Mouse (Mus musculus) megakaryocyte, adult 5-6 weeks (primary cell): ENCODE data around the gene Ddr1. TPM values are rescaled to one million over a fixed set of nuclear protein-coding genes. Genes with fewer than 3 reads are reported as not detected.

ENCODE experiments used
- ATAC-seq: 2 replicates; pipeline ENCODE4 v1.8.0; 2016; ENCODE audit warnings: mild to moderate bottlenecking, inconsistent platforms; ENCODE audit not compliant: poor library complexity, severe bottlenecking
- total RNA-seq, 2 experiments: library from RNA; stranded (forward) in 1 of 2; stranded (reverse) in 1 of 2; fragments of 153-499, 151-499 nt in 1 of 2; fragments of 221-1000, 200-1000 nt in 1 of 2; gene quantifications; 2 replicates each; pipeline versions ENCODE4 v1.2.3 to v1.2.4; 2015 to 2017

The Ddr1 gene
- total RNA-seq, 2 experiments from 2014 or later: 1.0 TPM

DNA sequence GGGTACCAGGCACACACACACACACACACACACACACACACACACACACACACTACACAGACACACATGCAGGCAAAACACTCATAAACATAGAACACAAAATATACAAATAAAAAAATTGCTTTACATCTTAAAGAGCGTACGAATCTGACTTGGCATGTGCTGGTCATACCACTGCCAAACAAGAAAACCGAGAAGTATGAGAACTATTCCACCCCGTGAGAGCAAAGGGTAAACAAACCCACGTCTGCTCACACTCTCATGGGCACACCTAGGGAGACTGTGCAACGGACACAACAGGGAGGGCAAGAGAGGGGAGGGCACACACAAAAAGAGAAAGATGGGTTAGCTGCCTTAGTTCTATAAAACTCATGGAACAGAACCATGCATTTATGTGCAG is 7.7 kb downstream of the Ddr1 start:
- ATAC-seq: no peak

DNA sequence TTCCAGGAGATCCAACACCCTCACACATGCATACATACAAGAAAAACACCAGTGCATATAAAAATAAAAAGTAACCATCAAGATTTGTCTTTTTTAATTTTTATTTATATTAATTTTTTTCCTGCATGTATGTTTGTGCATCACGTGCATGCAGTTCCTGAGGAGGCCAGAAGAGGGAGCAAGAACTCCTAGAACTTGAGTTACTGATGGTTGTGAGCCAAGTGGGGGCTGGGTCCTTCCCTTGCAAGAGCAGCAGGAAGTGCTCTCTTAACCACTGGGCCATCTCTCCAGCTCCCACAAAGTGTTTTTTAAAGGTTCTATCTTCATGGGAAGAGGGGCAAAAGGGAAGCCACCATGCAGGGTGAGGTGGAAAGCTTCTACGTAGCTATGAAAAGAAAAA is 9.1 kb downstream of the Ddr1 start:
- ATAC-seq: no peak

DNA sequence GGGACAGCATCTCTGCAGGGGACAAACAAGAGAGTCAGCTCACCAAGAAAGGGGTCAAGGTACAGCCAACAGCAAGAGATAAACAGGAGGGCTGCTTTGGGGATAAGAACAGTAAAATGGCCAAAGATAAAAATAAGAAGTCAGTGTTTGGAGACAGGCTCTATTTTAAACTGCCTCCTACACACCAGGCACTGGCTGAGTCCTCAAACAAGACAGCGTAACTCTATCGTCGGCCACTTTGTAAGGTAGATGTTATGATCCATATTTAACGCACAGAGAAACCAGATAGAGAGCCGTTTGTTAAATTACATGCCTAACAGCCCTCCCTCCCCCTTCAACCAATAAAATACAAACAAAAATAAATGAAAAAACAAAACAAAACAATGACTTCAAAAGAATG is 10.5 kb downstream of the Ddr1 start:
- ATAC-seq: no peak

DNA sequence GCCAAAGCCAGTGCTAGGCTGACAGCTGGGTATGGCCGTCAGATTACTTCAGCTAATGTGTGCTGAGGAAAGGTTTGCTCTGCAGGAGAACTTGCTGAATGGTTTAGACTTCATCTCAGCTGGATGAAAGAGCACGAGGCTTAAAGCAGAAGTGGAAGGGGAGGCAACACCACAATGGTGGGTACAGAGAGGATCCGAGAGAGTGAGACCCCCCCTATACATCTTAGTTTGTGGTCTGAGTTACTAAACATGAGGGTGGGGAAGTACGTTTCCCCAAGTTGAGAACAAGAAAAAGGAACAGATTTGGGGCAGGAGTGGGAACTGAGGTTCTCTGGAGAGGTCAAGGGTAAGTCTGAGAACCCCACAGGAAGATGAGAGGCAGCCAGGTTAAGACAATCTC is 12.1 kb downstream of the Ddr1 start:
- ATAC-seq: peak; percentile 73

DNA sequence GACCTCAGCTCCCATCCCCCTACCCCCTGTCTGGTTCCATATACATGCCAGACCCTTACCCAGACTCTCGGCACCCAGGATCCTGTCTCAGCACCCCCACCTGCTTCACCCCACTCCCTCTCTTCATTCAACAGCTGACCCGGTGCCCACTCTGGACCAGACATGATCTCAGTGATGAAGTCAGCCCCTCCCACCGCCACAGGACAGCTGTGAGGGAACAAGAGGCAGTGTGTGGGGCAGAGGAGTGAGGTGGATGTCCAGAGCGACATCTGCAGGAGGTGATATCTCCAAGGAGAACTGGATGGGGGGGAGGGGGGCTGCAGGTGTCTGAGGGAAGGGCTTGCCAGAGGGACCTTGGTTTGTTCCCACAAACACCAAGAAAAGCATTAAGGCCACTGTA is 12.6 kb downstream of the Ddr1 start:
- ATAC-seq: no peak

DNA sequence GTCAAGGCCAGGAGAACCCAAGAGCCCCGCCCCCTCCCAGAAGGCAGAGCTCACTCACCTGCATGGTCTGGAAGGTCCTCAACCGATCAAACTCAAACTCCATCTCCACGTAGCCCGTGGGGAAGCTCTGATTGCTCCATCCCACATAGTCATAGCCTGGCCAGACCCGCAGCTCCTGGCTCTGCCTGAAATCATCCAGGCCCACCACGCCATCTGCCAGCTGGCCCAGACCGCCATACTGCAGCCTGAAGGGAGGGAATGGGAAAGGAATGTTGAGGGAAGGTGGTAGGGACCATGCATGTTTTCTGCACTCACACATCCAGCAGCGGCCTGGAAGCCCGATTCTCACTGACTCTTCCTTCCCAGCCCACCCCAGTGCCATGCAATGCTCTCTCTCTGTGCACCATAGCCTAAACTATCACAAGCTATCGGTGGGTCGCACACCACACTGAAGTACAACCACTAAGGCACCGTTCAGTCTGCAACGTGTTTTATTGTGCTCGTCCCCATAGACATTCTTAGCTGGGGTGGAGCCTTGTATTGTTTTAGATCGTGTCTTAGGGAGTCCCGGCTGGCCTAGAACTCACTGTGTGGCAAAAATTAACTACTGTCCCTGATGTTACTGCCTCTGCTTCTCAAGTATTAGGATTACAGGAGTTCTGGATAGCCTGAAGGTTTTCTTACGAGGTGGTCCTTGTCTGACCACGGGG is 14.3 kb downstream of the Ddr1 start:
- ATAC-seq: no peak

DNA sequence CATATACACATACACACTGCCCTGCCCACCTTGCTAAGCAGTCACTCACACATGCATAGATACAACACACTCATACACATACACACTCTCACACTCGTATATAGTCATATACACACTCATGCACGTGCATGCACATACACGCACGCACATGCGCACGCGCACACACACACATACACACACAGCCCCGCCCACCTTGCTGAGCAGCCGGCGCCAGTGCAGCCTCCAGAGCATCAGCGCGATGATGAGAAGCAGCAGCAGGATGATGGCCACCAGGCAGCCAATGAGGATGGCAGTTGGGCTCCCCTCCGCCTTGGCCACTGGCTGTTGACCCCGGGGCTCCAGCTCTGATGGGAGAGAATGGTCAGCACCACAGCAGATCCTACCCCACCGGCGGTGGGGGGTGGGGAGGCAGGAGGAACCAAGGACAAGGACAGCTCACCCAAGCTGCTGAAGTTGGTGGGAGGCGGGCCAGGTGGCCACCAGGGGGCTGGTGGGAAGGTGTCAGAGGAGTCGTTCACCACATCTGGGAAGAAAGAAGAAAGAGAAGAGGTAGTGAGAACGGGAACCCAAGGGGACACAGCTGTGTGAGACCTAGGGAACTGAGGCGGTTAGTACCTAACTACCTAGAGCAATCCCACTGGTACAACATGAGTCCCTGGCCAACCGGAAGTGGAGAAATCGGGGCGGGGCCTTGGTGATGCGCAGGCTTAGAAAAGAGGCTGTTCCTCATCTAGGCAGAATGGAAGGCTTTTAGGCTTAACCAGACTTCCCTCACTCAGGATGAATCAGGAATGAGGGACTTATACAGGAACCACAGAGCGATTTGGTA is 15.9 kb downstream of the Ddr1 start:
- peak; percentile 67 for ATAC-seq

DNA sequence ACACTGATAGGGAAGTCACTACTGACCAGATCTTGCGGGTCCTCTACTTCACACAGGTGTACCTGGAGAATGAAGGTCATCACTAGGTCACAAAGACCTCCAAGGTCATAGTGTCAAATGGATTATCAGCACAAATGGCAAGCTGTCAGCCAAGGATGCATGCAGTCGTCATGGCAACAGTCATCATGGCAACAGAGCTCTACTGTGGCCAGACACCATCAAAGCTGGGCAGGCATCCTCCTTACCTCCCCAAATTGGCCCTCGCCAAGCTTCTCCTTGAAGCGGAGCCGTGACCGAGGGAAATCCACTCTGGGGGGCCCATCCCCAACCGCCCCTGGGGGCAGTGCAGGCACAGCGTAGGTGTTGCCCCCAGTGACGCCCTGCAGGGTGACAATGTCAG is 19.4 kb downstream of the Ddr1 start:
- no peak for ATAC-seq

DNA sequence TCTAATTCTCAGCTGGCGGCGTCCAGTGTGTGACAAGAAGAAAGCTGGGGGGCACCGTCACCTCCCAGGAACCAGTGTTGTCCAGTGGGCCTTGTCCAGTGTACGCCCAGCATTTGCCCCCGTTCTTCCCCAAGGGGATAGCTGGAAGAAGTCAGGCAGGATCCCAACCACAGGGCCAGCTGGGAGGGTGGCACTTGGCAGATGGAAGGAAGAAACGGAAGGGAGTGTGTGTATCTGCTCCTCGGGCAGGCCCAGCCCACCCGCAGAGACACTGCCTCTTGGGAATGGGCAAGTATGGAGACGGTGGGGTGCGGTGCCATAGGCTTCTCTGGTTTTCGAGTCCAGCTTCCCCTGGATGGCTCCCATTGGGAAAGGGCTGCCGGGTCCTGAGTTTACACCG is 22.4 kb downstream of the Ddr1 start:
- no peak for ATAC-seq

DNA sequence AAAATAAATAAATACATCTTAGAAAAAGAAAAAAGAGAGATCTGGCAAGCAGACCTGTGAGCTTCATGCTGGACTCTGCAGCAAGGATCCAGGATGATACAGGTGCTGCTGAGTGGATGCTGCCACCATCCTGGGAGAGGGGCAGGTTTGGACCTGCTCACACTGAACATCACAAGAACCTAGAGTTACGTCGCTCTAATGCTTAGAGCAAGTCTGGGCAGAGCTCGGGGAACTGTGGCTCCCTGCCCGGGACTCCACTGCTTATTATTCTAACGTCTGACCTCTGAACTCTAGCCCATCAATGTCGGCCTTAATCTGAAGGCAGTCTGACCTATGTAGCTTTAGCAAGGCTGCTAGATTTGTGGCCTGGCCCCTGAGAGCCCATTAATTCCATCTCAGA is 23.8 kb downstream of the Ddr1 start:
- ATAC-seq: no peak

DNA sequence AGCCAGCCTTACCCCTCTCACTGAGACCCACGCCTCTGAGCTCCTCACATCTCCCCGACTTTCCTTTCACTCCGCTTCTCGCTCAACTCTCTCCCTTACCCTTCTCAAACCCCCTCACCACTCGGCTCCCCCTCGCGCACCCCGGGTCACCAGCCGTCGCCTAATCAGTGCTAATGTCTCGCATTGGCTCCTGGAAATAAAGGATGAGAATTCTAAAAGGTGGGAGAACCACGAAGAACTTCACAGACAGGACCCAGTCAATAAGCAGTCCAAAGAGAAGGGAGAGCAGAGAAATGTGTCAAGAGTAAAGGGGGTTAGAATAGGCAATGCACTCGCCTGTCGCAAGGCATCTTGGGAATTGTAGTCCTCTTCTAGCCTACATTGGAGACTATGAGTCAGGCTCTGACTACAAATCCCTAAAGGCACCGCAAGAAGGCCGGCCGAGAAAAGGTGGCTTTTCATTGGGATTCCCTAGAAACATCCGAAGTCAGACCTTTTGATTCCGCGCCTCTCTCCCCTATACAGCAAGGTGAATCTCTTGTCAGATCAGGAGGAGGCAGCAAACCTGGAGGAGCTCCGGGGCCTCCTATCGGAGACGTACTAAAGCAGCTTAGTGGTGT is 30.9 kb downstream of the Ddr1 start, which contains the start of gene Gtf2h4:
Gtf2h4 (minus strand) TSS at position 324 of the 620 bp plus-strand sequence.
- peak; percentile 100 for ATAC-seq

DNA sequence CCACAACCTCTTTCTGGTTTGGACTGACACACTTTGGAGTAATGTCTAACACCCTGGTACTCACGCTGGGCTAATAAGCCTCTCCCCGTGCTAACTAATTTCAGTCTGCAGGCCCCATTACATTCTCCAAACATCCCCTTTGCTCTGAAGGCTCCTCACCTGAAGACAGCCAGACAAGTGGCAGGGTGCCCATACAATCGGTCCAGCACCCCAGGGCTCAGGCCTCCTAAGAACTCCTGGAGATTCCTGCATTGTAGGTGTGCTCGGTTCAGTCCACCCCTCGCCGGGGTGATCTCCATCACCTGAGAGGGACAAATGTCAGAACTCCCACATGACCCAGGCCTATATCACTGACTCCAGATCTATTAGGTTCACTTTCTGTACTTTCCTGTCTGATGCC is 31.9 kb downstream of the Ddr1 start:
- no peak for ATAC-seq

DNA sequence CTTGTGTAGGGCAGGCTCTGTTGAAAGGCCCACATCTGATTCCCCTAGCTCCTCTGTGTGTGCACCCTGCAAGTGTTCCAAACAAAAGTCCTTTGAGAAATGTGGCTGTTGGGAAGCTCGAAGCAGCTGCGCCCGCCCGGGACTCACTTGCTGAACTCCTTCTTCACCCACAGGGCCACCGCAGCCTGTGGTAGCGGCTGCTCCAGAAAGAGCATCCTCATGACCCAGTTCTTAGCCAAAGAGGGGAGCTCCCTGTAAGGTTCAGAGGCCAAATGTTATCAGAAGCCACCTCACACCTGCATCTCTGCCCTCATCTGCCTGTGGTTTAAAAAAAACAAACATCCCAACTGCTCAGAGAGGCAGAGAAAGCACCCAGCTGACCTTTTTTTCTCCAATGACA is 32.6 kb downstream of the Ddr1 start:
- ATAC-seq: no peak

DNA sequence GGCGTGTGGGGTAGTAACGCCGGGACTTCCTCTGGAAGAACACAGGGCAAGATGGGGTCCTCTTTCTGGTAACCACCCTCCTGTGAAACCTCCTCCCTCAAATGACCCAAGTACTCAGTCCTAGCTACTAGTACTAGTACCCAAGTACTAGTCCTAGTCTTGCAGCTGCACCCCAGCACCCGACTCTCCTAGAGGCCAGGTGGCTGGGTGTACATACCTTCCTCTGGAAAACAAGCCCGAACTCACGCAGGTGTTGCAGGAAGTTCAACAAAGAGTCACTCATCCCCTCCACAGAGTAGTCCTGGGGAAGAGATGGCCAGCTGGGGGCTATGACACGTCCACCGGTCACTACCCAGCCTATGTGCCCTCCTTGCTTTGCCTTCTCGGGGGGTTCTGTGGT is 34.7 kb downstream of the Ddr1 start:
- ATAC-seq: no peak

DNA sequence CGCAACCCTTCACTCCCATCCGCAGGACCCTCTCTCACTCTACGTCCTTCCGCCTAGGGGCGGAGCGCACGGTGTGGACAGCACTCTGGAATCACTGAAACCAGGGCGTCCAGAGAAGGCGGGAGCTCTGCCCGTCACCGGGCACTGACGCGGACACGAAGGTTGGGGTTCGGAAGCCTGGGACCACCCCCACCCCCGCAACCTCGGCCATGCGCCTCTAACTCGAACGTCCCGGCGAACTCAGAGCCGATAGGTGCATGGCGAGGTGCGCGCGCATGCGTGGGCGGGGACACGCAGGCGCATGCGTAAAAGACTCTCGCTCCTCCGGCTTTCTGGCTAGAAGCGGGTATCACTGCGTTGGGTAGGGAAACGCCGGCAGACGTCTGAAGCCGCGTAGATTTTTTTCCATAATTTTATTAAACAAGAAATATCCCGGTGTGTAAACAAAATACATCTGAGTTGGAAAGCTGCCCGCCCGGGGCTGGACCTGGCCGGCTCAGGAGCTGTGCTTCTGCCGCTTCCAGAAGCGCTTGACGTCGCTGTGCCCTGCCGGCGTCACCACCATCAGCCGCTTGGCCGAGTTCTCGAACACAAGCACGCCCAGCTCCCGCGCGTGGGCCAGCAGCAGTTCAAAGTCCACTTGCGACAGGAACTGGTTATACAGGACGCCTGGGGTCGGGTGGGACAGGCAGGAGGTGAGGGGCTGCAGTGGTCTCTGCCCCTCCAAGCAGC is 36.9 kb downstream of the Ddr1 start, which contains the start of gene Vars2:
Vars2 (minus strand) TSS at position 259 of the 732 bp plus-strand sequence.
- ATAC-seq: peak; percentile 85

DNA sequence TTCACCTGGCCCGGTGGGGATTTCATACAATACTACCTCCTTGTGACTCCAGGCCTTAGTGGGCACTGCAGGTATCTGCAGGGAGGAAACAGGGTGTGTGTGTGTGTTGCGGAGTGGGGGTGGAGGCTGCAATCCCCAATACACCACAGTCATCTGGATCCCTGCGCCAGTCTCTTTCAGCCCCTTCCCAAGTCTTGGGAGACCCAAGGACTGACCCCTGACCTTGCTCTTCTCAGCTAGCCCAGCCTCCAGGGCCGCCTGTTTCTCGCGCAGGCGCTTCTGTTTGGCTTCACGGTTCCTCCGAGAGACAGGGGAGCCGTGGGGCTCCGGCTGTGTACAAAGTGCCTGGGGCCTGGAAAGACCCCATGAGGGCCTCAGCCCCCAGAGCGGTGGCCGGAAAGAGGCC is 37.6 kb downstream of the Ddr1 start:
- no peak for ATAC-seq

DNA sequence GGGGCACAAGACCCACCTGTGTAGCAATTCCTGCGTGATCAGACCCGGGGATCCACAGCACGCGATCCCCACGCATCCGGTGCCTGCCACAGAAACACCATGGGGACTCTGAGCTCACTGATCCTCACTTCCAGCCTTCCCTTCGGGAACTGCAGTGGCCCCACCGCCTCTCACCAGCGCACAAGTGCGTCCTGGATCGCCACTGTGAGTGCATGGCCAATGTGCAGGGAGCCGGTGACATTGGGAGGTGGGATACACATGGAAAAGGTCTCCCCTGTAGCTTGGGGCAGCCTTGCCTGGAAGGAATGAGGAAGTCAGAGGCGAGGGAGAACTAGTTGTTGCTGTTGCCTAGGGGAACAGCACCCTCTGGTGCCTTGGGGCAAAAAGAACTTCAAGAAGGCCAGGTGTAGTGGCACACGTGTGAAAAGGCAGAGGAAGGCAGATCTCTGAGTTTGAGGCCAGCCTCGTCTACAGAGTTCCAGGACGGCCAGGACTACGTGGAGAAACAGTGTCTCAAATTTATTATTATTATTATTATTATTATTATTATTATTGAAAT is 38.4 kb downstream of the Ddr1 start:
- ATAC-seq: peak; percentile 55

DNA sequence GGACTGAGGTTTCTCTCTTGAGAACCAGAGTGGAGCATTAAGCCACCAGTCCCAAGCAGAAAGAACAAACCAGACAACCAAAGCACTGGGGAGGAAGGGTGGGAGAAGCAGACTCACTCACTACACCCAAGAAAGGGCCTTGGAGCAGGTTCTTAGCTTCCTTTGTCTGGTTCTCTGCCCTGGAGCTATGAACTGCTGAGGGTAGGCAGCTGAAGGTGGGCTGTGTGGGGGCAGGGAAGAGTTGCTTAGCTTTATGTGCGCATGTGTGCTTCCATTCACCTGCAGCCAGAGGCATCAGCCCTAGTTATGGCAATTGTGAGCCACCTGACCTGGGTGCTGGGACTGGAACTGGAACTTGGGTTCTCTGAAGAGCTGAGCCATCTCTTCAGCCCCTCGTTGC is 51.3 kb downstream of the Ddr1 start:
- no peak for ATAC-seq

DNA sequence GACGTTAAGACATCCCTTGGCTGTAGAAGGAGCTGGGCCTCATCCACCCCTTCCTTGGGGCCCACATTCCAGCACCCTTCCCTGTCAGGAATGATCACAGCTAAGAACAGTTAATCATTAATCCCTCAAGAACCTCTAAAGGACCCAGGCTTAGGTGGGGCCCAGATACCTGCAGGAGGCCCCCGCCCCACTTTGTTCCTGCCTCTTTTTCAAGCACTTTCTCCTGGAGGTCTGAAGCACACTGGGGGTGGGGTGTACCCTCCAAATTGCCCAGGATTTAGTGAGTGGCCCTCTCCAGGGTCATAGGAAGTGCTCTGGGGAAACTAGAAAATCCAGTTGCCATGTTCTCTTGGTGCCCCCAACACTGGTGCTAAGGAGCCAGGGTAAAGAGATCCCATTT is 55.0 kb downstream of the Ddr1 start:
- no peak for ATAC-seq

DNA sequence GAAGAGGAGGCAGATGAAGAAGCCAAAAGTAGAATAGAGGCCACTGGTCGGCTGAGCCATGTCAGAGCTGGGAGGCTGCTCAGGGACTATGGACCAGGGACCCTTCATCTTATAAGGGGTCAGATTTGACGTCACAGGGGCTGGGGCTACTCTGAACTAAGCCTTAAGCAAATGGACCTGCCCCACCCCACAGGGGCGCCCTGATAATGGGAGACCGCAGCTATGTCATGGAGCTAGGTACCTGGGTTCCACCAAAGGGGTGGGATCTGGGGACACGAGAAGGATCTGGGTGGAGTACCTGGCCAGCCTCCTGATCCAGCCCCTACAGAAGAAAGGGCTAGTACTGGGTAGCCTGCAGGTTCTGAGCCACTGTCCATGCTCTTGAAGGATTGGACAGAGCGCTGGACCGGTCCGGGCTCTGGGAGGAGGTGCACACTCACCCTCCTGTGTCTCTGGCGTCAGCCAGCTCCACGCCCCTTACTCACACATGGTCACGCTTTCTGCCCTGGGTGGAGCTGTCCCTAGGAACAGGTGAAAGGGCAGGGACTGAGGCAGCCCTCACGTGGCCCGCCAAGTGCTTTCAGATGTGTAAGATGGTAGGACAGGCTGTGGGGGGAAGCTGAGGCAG is 60.7 kb downstream of the Ddr1 start, which contains the start of gene Mucl3:
Mucl3 (minus strand) TSS at position 87 of the 628 bp plus-strand sequence.
- no peak for ATAC-seq
